Mouse (Mus musculus): ENCODE measurements around the gene Ets1. TPM values are rescaled to one million over a fixed set of nuclear protein-coding genes. Genes with fewer than 3 reads are reported as not detected.

Gene Ets1
- polyA plus RNA-seq, 1 experiment from 2014 or later = 18.9 TPM

DNA sequence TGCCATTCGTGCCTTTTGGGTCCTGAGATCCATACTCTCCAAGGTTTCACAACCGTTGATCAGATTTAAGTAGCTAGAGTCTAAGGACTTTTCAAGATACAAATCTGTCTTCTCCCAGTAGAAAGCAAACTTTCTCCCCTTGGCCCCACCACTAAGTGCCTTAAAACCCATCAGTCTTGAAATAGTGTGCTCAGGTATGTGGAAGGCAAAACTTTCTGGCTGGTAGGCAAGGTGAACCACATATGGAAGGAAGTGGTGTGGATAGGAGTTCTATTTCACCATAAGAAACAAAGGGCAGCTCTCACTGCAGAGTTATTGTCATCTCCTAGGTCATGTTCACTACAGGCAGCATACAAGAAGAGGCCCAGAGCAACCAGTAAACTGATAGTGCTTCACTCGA is 57.4 kb downstream of the Ets1 start:
- Histone ChIP-seq H3K27ac (no peak overlapping the region), H3K36me3 (no peaks in the 10 kb centered on the region), H3K4me2 (replicated peaks) (no peak overlapping the region), H3K27me3 (peaks cover 95% of the 10 kb centered on the region), H3K4me3 (replicated peaks) (no peak overlapping the region), H3K4me1 (replicated peaks) (peaks cover 14% of the 10 kb centered on the region), H3K9ac (replicated peaks) (no peak overlapping the region), H3K9me3 (no peaks in the 10 kb centered on the region)
- WGBS = 82% methylated on average over 3 of the region's 3 CpGs
- no peak for ATAC-seq

DNA sequence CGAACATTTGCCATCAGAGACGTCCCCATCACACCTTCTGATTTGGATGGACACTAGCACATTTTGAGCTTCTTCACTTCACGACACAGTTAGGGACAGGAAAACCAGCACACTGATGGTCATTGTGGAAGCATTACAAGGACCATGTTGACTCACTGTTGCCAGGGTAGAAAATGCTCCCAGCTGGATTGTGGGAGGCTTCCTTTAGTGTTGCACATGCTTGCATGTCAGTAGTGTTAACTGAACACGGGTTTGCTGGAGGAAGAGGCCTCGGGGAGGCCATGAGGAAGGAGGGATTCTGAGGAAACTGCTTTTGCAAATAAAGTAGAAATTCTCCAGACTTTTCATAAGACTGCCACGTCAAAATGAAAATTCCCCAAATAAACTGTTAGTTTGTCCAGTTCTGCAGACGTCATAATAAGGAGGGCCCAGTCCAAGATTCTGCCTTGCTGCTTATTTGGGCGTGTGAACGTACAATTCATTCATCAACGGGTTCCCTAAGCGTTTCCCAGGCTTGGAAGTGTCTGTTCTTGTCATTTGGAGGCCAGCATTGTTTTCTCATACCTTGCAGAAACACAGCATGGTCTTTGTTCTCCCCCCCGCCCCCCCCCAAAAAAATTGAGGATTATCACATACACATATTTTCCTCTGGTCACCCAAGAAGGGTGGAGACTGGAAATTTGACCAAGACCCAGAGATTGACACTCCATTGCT is 58.2 kb downstream of the Ets1 start:
- Histone ChIP-seq H3K27ac (no peak overlapping the region), H3K4me2 (replicated peaks) (no peak overlapping the region), H3K4me1 (replicated peaks) (peaks cover 14% of the 10 kb centered on the region), H3K27me3 (peaks cover 95% of the 10 kb centered on the region), H3K36me3 (no peaks in the 10 kb centered on the region), H3K9me3 (no peaks in the 10 kb centered on the region), H3K9ac (replicated peaks) (no peak overlapping the region), H3K4me3 (replicated peaks) (no peak overlapping the region)
- no peak for ATAC-seq
- 71% methylated on average over 12 of the region's 12 CpGs for whole genome bisulfite sequencing

DNA sequence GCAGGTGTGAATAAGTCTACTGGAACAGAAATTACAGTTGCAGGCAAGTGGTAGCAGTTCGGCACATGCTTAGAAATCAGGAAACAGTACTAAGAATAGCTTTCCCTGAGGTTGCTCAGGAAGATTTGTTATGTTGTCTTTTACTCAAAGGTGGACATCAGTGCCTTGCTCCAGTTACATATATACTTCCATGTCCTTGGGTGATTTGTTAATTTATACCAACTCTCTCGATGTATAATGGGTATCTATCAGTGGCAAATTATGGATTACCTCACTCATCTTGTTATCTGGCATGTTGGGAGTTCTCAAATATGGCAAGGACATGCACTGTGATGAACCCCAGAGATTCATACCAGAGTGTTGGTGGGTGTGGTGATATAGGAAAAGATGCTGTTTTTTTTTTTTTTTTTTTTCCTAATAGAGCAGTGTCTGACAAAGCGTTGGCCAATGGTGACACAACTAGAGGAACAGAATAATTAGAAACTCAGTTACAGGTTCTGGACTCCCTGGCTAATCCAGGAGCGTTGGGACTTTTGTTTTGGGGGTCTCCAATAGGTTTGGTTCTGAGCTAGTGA is 59.0 kb downstream of the Ets1 start:
- ATAC-seq = no peak
- Histone ChIP-seq H3K4me2 (replicated peaks) (peak overlapping the region; percentile 82), H3K4me1 (replicated peaks) (peaks cover 14% of the 10 kb centered on the region), H3K27ac (no peak overlapping the region), H3K9ac (replicated peaks) (no peak overlapping the region), H3K36me3 (no peaks in the 10 kb centered on the region), H3K9me3 (no peaks in the 10 kb centered on the region), H3K4me3 (replicated peaks) (peak overlapping the region; percentile 61), H3K27me3 (peaks cover 95% of the 10 kb centered on the region)
- WGBS = 54% methylated on average over 4 of the region's 4 CpGs

DNA sequence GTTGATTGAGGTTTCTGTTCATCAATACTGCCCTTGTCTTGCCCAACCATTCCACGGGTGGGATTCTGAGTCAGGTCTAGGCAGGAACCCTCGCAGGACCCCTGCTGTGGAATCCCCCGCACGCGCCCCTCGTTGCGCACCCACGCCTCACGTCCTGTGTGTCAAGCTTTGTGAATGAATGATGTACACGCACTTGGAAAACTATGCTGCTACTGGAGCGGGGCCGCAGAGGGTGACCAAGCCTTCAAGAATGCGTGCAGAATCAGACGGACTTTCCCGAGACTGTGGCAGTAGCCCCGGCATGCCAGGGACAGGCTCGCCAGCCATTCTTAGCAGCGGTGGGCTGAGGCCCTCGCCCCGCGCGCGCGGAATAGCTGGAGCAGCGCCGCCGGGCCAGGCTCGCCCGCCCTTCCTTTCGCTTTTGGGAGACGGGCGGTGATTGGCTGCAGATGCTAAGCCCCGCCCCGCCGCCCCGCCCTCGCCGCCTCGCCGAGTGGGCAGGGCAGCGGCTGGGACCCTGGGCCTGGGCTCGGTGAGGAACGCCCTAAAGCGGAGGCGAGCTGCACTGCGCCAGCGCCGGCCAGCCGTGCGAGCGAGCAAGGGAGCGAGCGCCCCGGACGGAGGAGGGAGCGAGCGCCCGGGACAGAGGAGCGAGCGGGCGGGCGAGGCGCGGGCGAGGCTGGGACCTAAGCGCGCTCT is 59.6 kb downstream of the Ets1 start:
- H3K4me2 ChIP-seq (replicated peaks) = peak overlapping the region; percentile 82
- peak overlapping the region; percentile 61 for H3K4me3 ChIP-seq (replicated peaks)
- H3K4me1 ChIP-seq (replicated peaks) = peaks cover 14% of the 10 kb centered on the region
- no peaks in the 10 kb centered on the region for H3K9me3 ChIP-seq
- under 1% methylated on average over 66 of the region's 67 CpGs for WGBS
- H3K9ac ChIP-seq (replicated peaks) = peak overlapping the region; percentile 47
- H3K36me3 ChIP-seq = no peaks in the 10 kb centered on the region
- ATAC-seq = peak; percentile 99
- no peak overlapping the region for H3K27ac ChIP-seq
- H3K27me3 ChIP-seq = peaks cover 90% of the 10 kb centered on the region

DNA sequence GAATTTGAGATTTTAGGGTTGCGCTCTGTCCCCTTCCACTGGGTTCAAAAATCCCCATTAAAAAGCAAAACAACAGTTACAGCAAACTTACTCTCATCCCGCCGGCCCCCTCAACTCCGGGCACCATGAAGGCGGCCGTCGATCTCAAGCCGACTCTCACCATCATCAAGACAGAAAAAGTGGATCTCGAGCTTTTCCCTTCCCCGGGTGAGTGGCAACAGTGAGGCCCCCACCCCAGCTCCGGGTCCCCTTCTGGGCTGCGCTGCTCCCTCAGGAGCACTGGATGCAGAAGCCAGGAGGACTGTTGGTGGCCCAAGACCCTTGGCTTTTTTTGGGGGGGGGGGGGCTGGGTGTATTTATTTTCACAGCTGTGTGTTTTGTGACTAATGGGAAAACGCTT is 60.2 kb downstream of the Ets1 start:
- H3K27me3 ChIP-seq = peaks cover 89% of the 10 kb centered on the region
- H3K4me3 ChIP-seq (replicated peaks) = peak overlapping the region; percentile 61
- H3K36me3 ChIP-seq = no peaks in the 10 kb centered on the region
- no peaks in the 10 kb centered on the region for H3K9me3 ChIP-seq
- H3K27ac ChIP-seq = no peak overlapping the region
- peak overlapping the region; percentile 47 for H3K9ac ChIP-seq (replicated peaks)
- peak; percentile 46 for ATAC-seq
- 2% methylated on average over 13 of the region's 13 CpGs for WGBS
- H3K4me1 ChIP-seq (replicated peaks) = peaks cover 12% of the 10 kb centered on the region
- peak overlapping the region; percentile 82 for H3K4me2 ChIP-seq (replicated peaks)

- peak overlapping the region; percentile 82 for H3K4me2 ChIP-seq (replicated peaks)
- peaks cover 89% of the 10 kb centered on the region for H3K27me3 ChIP-seq
- ATAC-seq = no peak
- H3K36me3 ChIP-seq = no peaks in the 10 kb centered on the region
- H3K9ac ChIP-seq (replicated peaks) = no peak overlapping the region
- H3K27ac ChIP-seq = no peak overlapping the region
- H3K4me1 ChIP-seq (replicated peaks) = peaks cover 8% of the 10 kb centered on the region
- H3K4me3 ChIP-seq (replicated peaks) = peak overlapping the region; percentile 61
- WGBS = 10% methylated on average over 7 of the region's 7 CpGs
- no peaks in the 10 kb centered on the region for H3K9me3 ChIP-seq
These were observed 60.7 kb downstream of the Ets1 start for GRCm38 (mm10) chr9:32696717-32697116.

GRCm38 (mm10) chr9:32697291-32698110 is 61.5 kb downstream of the Ets1 start:
- Histone ChIP-seq H3K4me1 (replicated peaks) (peaks cover 8% of the 10 kb centered on the region), H3K27me3 (peaks cover 86% of the 10 kb centered on the region), H3K4me2 (replicated peaks) (no peak overlapping the region), H3K4me3 (replicated peaks) (peak overlapping the region; percentile 61), H3K9me3 (no peaks in the 10 kb centered on the region), H3K27ac (no peak overlapping the region), H3K36me3 (no peaks in the 10 kb centered on the region), H3K9ac (replicated peaks) (no peak overlapping the region)
- ATAC-seq = no peak
- 70% methylated on average over 9 of the region's 9 CpGs for WGBS

GRCm38 (mm10) chr9:32698766-32699165 is 62.7 kb downstream of the Ets1 start:
- H3K27me3 ChIP-seq = peaks cover 77% of the 10 kb centered on the region
- no peaks in the 10 kb centered on the region for H3K36me3 ChIP-seq
- H3K4me1 ChIP-seq (replicated peaks) = peaks cover 8% of the 10 kb centered on the region
- H3K4me2 ChIP-seq (replicated peaks) = 0 out of 2 replicates have a peak overlapping the region, but pooled peaks have one; percentile 11
- ATAC-seq = no peak
- no peak overlapping the region for H3K27ac ChIP-seq
- 82% methylated on average over 4 of the region's 4 CpGs for WGBS
- no peak overlapping the region for H3K4me3 ChIP-seq (replicated peaks)
- H3K9ac ChIP-seq (replicated peaks) = no peak overlapping the region
- no peaks in the 10 kb centered on the region for H3K9me3 ChIP-seq

DNA sequence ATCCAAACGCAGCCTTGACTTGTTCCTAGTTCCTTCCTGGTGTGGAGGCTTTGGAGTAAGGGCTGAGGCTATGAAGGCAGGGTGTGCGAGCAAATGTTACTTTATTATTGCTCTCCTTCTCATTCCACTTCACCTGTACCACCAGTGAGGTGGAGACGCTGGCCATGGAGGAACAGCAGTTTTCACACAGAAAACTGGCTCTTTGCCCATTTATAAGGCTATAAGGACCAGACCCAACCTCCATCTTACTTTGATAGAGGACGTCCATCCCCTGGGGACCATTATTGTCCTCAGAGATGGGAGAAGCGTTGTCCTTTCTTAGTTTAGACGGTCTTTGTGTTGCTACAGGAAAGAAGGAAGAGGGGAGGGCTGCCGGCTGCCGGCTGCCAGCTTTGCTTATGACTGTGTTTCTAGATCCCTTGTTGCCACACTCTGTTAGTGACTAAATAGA is 63.4 kb downstream of the Ets1 start:
- H3K9ac ChIP-seq (replicated peaks) = no peak overlapping the region
- no peak for ATAC-seq
- H3K27me3 ChIP-seq = peaks cover 71% of the 10 kb centered on the region
- H3K9me3 ChIP-seq = no peaks in the 10 kb centered on the region
- 0 out of 2 replicates have a peak overlapping the region, but pooled peaks have one; percentile 11 for H3K4me2 ChIP-seq (replicated peaks)
- no peak overlapping the region for H3K27ac ChIP-seq
- no peak overlapping the region for H3K4me3 ChIP-seq (replicated peaks)
- H3K4me1 ChIP-seq (replicated peaks) = peaks cover 8% of the 10 kb centered on the region
- 77% methylated on average over 8 of the region's 8 CpGs for whole genome bisulfite sequencing
- H3K36me3 ChIP-seq = no peaks in the 10 kb centered on the region

DNA sequence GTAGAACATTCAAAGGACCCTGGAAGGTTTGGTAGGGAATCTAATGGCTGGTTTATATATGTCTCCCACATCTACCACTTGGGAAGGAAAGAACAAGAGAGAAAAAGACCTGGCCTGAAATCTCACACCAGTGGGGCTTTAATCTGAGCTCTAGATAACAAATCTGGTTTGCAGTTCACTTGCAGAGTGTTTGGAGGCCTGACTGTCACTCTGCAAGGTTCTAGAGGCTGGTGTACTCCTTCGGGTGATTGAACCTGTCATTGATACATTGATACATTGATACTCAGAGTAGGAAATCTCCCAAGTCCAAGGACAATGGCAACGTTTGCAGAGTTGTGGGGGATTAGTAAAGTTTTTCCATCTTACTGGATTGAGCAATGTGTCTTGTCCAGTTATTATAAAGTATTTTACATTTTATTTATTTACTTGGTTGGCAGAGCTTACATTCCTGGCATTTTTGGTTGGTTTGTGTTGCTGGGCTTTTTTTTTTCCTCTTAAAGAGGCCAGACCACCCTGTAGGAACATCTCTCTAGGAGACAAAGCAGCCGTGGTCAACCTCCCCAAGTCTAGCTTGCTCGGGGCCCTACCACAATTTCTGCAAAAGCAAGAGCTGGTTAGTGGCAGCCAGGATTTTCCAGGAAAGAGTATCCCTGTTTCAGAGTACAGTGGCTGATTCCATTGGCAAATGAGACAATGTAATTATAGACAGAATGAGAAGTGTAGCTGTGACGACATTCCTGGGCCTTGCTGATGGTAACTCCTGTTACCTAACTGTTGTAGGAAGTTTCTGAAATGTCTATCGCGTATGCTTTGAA is 64.3 kb downstream of the Ets1 start:
- Histone ChIP-seq H3K4me1 (replicated peaks) (peaks cover 7% of the 10 kb centered on the region), H3K36me3 (no peaks in the 10 kb centered on the region), H3K9ac (replicated peaks) (no peak overlapping the region), H3K27ac (no peak overlapping the region), H3K9me3 (no peaks in the 10 kb centered on the region), H3K4me2 (replicated peaks) (no peak overlapping the region), H3K27me3 (peaks cover 63% of the 10 kb centered on the region), H3K4me3 (replicated peaks) (no peak overlapping the region)
- 78% methylated on average over 7 of the region's 7 CpGs for WGBS
- no peak for ATAC-seq

All from midbrain, embryonic 13.5 days (tissue).